Mouse (Mus musculus): Measurements from ENCODE around the gene Prkcq.

DNA sequence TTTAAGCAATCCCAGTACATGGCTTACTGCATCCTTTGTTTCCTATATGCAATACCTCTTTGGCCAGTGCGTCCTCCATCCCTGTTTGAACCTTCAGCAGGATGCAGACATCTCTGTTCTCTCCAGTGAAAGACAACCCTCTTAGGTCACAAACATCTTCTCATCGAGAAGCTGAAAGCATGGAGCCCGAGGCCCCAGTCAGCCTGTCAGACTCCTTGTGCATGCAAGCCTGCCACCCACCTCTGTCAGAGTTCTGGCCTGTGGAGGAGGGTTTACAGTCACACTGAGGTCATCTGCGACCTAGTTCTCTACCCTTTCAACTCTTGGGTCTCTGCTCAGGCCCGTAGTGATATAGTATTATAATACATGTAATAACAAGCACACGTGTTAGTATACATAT, 119.0 kb downstream of the Prkcq start:
- no peak for TF ChIP-seq CTCF (IDR thresholded peaks at IDR 0.05; ENCODE audit: borderline replicate concordance, control insufficient read depth, extremely low read depth, insufficient read depth, low read length, poor library complexity)
- no peak for TF ChIP-seq POLR2A (IDR thresholded peaks at IDR 0.05; ENCODE audit: control insufficient read depth, extremely low read depth, insufficient read depth, low read length, poor library complexity)

Data from thymus, adult 2 months (tissue).